Mouse (Mus musculus) erythroid progenitor cell, adult 5-6 weeks (primary cell): ENCODE data around the gene Ppp1r12b. TPM values are rescaled to one million over a fixed set of nuclear protein-coding genes. Genes with fewer than 3 reads are reported as not detected.
"Not testable (repeated sequence)": the region's sequence is repeated elsewhere in the genome, so short reads cannot be mapped to it uniquely, and the experiment has no call there.

ENCODE experiments used
- ATAC-seq: replicated peaks from 2 replicates; pipeline ENCODE4 v1.8.0; 2016; ENCODE audit warnings: moderate number of reproducible peaks, mild to moderate bottlenecking, moderate TSS enrichment, inconsistent platforms; ENCODE audit not compliant: poor library complexity, low FRiP score, severe bottlenecking
- total RNA-seq, 2 experiments: library from RNA; stranded (forward) in 1 of 2; stranded (reverse) in 1 of 2; fragments of 150-400 nt in 1 of 2; fragments of 186-747, 209-891 nt in 1 of 2; gene quantifications; 2 replicates each; pipeline versions ENCODE4 v1.2.3 to v1.2.4; 2015 to 2017; ENCODE audit warnings: low replicate concordance in 2 of 2

Gene Ppp1r12b
- total RNA-seq, 2 experiments from 2014 or later, result 8.0 to 26.2 TPM

GRCm38 (mm10) chr1:134858344-134859053 is 97.2 kb downstream of the Ppp1r12b start:
- no peak for ATAC-seq

GRCm38 (mm10) chr1:134854325-134854982 is 101.3 kb downstream of the Ppp1r12b start:
- 0 out of 2 replicates have a peak, but pooled peaks have one; percentile 67 for ATAC-seq

DNA sequence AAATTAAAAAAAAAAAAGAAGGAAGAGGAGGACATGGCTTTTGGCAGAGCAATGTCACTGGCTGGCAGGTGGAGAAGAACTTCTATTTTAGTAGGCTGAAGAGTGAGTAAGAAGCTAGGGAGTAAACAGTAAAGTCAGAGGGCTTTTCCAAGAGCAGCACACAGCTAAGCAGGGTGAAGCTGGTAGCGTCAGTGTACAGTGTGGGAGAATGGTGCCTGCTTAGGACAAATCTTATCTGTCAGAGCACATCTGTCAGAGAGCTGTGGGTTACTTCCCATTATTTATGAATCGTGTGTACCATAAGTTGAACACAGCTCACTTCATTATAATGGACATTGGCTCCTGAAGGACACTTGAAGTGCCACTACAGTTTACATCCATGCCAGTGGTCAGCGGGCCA is 102.9 kb downstream of the Ppp1r12b start:
- no peak for ATAC-seq

GRCm38 (mm10) chr1:134851211-134851610 is 104.5 kb downstream of the Ppp1r12b start:
- no peak for ATAC-seq

- ATAC-seq, result no peak
Observed at GRCm38 (mm10) chr1:134850361-134850760, 105.4 kb downstream of the Ppp1r12b start.

- no peak for ATAC-seq
Observed at GRCm38 (mm10) chr1:134847851-134848250, 107.9 kb downstream of the Ppp1r12b start.

- ATAC-seq, result no peak
Observed at GRCm38 (mm10) chr1:134846295-134846988, 109.3 kb downstream of the Ppp1r12b start.

DNA sequence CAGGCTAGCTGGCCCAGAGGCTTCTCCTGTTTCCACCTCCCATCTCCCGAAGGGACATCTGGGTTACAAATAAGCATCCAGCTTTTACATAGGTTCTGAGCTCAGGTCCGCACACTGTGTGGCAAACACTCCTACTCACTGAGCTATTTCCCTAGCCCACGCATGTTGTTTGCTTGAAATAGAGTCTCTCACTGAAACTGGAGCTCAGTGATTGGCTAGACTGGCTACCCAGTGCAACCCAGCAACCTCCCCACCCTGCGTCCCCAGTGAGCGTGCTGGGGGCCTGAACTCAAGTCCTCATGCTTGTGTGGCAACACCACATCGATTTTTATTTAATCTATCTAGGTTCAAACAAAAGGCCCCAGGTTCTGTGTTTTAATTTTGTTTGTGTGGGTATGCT is 112.4 kb downstream of the Ppp1r12b start:
- no peak for ATAC-seq

GRCm38 (mm10) chr1:134836909-134837480 is 118.7 kb downstream of the Ppp1r12b start:
- ATAC-seq, result no peak

GRCm38 (mm10) chr1:134830881-134831280 is 124.9 kb downstream of the Ppp1r12b start:
- ATAC-seq, result not testable (repeated sequence)

GRCm38 (mm10) chr1:134829635-134830034 is 126.1 kb downstream of the Ppp1r12b start:
- ATAC-seq, result no peak

DNA sequence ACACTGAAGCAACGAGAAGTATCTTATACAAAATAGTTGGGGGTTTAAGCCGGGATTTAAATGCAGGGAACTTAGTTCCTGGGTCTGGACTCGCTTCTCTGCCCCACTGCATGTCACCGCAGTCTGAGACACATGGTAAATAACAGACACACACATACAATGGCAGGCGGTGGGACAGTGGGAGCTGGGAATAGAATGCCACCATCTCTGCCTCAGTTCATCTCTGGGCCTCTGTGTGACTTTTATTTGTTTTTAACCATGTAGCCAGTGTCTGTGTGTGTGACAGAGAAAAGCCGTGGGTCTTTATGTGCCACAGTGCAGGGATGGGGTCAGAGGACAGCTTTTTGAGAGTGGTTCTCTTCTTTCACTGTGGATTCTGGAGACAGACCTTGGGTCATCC is 130.8 kb downstream of the Ppp1r12b start:
- ATAC-seq, result no peak

- ATAC-seq, result no peak
Observed at GRCm38 (mm10) chr1:134823842-134824241, 131.9 kb downstream of the Ppp1r12b start.

DNA sequence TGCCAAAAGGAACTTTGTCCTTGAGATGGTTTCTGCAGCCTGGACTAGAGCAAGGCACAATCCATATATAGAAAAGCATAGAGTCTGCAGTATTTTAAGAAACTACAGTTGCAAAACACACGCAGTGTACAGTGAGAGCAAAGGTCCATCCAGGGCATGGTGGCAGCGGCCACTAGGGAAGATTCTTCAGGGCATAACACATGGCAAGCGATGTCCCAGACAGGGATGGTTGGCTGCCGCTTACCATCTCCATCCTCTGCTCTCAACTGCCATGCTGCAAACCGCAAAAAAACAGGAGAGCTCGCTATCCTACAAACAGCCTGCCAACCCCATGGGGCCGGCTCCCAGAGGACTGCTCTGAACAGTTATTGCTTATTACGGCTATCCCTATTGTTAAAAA is 132.4 kb downstream of the Ppp1r12b start:
- no peak for ATAC-seq

DNA sequence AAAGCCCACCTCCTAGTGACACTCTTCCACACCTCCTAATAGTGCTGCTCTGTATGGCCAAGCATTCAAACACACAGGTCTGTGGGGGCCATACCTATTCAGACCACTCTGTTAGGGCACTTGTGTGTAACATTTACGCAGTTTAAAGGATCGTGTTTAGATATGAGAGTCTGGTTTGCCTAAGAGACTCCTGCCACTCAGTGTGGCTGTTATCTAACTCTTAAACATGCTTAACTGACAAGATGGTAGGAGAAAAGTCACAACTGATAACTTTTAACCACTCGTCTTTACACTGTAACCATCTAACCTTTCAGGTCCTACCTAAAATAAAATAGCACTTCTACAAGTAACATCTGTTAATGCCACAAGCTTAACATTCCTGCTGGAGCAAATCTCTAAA is 134.9 kb downstream of the Ppp1r12b start:
- ATAC-seq, result peak; percentile 59; the same call in 1 of the 2 replicates

DNA sequence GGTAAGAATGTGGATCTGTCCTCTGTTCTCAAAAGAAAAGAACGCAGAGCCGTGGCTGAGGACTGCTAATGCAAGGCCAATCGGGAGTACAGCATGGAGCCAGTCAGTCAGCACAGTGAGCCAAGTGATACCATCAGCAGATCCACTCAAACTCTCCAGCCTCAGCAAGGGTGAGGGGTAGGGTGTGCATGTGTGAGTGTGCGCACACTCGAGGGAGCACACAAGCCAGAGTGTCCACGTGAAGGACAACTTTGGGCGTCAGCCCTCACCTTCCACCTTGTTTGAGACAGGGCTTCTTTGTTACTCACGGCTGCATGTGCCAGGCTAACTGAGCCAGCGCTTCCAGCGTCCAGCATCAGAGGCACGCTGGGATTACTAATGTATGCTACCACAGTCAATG is 136.5 kb downstream of the Ppp1r12b start:
- ATAC-seq, result no peak

DNA sequence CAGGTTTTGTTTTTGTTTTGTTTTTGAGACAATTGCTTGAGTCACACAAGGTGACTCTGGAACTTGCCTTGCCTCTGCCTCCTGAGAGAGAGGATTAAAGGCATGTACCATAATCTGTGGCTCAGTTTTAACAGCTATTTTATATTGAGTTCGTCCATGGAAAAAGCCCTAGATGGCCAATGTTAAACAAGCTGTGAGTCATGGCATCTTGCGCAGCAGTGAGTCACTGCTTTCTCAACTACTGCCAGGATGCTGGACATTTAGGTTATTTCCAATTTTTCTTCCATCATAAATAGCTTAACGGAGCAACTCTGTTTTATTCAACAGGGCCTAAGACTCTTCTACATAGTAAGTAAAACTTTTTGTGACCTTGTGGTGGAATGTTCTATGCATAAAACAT is 137.0 kb downstream of the Ppp1r12b start:
- ATAC-seq, result no peak

DNA sequence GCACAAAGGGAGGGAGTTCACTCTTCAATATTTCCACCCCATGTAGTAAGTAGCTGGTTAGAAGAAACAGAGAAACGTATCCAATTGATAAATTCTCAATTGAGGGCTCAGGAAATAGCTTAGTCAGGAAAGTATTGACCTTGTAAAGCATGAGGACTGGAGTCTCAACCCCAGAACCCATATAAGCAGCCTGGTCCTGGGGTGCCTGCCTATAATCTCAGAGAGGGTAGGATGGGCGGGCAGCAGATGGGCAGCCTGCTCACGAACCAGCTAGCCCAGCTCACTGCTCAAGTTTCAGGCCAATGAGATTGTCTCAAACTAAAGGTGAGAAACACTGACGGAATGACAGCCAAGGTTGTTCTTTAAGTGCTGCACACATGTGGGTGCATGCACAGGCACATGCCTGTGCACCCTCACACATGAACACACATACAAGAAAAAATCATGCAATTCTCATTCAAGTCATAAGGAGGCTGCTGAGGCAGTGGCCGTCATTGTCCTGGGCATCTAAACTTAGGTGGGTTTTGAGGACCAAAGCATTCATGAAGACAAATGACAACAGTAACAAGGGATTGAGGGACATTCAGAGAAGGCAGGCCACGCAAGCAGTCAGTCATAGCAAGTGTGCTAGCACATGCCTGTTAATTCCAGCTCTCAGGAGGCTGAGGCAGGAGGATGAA is 137.7 kb downstream of the Ppp1r12b start:
- no peak for ATAC-seq

- ATAC-seq, result no peak
Observed at GRCm38 (mm10) chr1:134817120-134817519, 138.6 kb downstream of the Ppp1r12b start.

DNA sequence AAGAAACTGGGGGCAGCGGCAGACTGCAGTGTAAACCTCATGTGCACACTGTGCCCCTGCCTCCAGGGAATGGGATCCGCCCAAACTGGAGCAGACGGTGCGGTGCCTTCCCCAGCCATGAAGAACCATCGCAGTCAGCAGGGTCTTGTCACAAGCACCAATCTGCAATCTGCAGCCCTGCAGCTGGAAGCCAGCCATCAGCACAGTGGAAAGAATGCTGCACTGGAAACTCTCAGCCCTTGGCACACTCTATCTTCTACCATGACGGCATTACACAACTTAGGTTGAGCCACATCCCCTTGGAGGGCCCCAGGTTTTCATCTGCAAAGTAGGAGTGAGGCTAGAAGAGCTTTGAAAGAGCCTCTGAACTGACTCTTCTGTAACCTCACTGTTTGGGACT is 139.1 kb downstream of the Ppp1r12b start:
- ATAC-seq, result no peak
